Mouse (Mus musculus) heart, postnatal 36 days (tissue): ENCODE measurements at regions not wholly inside any gene's neighbourhood (a gene's known extent, or its start where the extent isn't known, plus 50 kb on each side); places are given as distances from the start of the nearest gene placed in this dataset.

Experiments used
- DNase-seq, 2 experiments: peaks; one replicate each; pipeline ENCODE4 v3.0.0; 2021 to 2022
- intact Hi-C: fragments of 180-260 bp; cut with DNase I; formaldehyde crosslinking; loops from one replicate; pipeline ENCODE4 v1.15.1; 2025

DNA sequence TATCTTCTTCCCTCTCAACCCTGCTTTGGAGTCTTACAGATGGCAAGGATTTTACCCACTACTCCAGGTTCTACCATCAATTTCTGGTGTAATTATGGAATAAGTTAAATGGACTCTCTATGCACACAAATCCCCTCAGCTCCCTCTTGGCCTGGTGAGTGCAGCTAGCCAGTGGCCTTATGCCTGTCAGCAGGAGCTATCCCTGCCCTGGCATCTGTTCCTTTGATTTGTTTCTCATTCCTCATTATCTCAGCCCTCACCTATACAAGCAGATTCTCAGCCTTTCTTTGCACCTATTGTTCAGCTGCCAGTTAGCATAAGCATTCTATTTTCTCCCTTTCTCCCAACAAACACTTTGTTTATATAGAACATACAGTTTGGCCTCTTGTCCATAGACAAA is 150.3 kb downstream of the Rnf152 start:
- intact Hi-C loops = no loop called here

DNA sequence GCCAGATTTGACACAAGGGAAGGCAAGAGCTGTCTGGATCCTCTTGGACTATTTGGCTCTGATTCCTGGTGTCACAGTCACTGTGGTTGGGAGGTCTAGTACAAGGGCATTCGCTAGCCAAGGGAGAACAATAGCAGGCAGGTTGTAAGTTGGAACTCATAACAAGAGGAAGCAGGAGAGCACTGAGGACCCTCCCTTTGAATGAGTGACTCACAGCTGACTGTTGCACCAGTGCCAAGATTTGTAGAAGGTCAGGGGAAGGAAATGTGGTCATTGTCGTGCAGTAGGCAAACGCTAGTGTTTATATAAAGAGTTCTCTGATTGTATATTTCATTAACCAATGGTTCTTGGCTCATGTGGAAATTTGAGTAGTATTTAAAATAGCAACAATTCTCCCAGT is 157.2 kb downstream of the Rnf152 start:
- intact Hi-C loops = loop anchor here (5.0 kb wide), 4 partner anchors 47 to 158 kb away; partner anchors contain the start of gene Rnf152
- peak in 1 of 2 experiments; percentile 27 for DNase-seq

More for the DNA sequence above, 150.3 kb downstream of the Rnf152 start:
- DNase-seq = no peak

- no peak for DNase-seq
- intact Hi-C loops = no loop called here
Observed at GRCm38 (mm10) chr1:105191126-105191525, 165.4 kb downstream of the Rnf152 start.

DNA sequence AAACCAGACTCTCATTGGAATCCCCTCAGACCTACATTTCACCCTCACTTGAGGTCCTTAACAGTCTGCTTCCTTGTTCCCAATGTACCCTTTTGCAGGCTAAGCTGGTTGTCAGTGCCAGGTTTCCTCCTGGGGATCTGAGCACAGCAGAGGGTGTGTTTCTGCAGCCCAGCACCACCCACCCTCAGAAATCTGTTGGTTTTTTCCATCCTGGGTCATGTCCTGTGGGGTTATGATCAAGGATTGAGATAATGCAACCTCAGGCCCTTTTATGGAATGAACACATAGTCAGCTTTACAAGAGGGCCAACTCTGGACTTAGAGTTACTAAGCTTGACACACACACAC is 167.6 kb downstream of the Rnf152 start:
- intact Hi-C loops = no loop called here
- DNase-seq = no peak

GRCm38 (mm10) chr1:105188210-105188919 is 168.1 kb downstream of the Rnf152 start:
- intact Hi-C loops = no loop called here
- DNase-seq = no peak

- intact Hi-C loops = no loop called here
- DNase-seq = no peak
Observed at GRCm38 (mm10) chr1:105184470-105184869, 172.0 kb downstream of the Rnf152 start.

DNA sequence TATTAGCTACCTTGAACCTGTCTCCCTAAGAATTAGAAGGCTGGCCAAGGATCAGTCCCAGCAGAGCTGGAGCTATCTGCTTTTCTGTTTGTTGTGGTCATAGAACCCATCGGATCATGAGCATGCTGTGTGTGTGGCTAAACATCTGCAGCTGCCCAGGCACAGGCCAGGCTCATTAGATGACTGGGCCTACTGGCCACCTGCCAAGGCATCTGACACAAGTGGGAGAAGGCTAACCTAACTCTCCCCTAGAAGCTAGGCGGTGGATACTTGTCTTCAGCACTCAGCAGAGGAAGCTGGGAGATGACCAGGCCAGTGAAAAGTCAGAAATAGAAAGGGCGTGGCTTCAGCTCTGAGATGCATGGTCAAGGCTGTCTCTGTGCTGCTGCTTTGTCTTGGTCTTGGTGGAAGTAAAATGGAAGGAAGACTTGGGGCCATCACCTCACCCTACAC is 177.1 kb downstream of the Rnf152 start:
- peak; percentile 49 for DNase-seq
- intact Hi-C loops = no loop called here

- intact Hi-C loops = no loop called here
Observed at GRCm38 (mm10) chr1:105178773-105179172, 177.7 kb downstream of the Rnf152 start.

GRCm38 (mm10) chr1:105177938-105178337 is 178.6 kb downstream of the Rnf152 start:
- intact Hi-C loops = no loop called here
- no peak for DNase-seq

More at GRCm38 (mm10) chr1:105178773-105179172, 177.7 kb downstream of the Rnf152 start:
- no peak for DNase-seq

DNA sequence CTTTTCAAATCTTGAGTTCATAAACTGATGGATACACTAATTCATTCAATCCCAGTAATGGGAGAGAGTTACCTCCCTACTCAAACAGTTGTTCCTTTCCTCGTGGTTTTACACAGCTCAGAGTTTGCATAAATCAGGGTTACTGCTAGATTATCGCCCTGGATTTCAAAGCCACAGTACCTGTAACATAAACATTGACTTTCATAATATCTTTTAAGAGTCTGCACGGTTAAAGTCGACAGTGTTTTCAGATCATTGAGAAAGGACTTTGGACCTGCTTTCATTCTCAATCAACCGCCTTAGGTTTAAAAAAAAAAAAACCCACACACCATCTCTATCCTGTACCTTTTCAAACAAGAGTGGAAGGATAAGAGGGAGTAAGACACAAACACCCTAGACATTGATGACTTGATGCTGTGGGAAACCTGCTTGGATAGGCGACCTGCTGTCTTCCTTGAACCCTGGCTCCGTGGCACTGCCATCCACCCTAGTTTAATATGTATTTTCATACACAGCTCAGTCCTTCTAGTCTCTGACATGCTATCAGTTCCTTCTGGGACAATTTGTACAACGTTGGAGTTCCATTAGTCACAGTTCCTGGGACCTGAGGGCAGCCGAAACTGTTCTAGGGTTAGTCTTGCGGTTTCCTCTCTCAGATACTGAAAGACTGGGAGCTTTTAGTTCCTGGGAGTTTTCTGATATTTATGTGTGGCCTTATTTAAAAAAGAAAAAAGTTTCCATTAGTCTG is 179.3 kb downstream of the Rnf152 start:
- intact Hi-C loops = no loop called here
- DNase-seq = no peak

DNA sequence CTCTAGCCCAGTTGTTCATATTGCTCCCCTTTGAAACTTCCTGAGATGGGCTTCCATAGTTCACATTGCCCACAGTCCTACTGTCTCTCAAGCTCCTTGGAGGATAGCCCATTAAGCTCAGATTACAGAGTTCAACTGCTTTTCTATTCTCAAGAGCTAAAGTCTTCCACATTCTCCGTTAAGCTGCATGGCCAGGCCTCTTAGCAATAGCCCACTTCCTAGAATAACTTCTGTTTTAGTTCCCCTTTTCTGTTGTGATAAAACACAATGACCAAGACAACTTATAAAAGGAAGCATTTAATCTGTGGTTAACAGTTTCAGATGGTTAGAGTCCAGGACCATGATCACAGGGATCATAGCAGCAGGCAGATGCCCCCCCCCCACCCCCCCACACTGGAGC is 185.5 kb downstream of the Rnf152 start:
- no peak for DNase-seq
- intact Hi-C loops = no loop called here

- intact Hi-C loops = no loop called here
Observed at GRCm38 (mm10) chr1:105170114-105170506, 186.4 kb downstream of the Rnf152 start.

GRCm38 (mm10) chr1:105169455-105170113 is 186.9 kb downstream of the Rnf152 start:
- intact Hi-C loops = no loop called here
- no peak for DNase-seq

More at GRCm38 (mm10) chr1:105170114-105170506, 186.4 kb downstream of the Rnf152 start:
- no peak for DNase-seq

DNA sequence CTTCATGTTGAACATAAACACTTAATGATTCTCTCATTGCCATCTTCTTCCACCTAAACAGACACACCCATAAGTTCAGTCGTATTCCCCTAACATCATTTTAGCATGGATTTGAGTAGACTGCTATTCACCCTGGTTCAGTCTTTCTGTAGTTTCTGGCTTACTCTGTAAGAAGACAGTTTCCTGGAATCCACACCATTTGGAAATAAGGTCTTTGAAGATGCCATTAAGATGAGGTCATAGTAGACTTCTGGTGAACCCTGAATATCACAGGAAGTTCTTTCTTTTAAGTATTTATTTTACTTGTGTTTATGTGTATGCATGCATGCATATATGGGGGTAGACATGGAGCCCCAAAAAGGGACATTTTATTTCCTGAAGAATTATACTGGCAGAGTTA is 187.7 kb downstream of the Rnf152 start:
- intact Hi-C loops = no loop called here

DNA sequence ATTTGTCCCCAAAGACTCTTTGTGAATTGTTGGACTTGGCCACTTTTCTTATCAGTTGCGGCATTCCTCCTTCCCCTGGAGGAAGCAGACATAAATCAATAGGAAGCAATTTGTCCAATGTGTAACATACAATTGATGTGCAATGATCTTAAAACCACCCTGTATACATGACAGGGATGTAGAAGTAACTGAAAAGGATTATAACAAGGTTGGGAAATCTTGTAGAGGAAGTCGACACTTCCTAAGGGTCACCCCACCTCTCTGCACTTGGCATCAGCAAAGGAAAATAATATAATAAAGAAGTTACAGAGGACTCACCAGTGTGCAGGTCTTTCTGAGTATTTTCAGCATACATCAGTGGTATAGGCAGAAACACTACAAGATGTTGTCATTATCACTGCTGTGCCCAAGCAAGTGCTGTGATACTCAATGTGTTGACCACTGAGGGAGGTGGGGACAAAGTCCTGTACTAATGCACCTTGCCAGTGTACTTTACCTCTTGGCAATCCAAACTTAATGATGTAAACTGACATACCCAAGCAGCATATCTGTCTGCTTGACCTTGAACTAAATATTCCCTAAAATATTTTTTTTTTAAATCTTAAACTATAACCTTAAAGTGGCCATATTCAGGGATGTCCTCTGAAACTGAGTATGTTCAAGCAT is 198.9 kb downstream of the Rnf152 start:
- no peak for DNase-seq
- intact Hi-C loops = no loop called here

More for the DNA sequence above, 187.7 kb downstream of the Rnf152 start:
- DNase-seq = no peak

- intact Hi-C loops = loop anchor here (5.0 kb wide), 2 partner anchors 45 to 110 kb away; no protein-coding TSS in a partner anchor
- DNase-seq = no peak
Observed at GRCm38 (mm10) chr1:105152175-105152828, 204.2 kb downstream of the Rnf152 start.

GRCm38 (mm10) chr1:105151466-105151846 is 205.1 kb downstream of the Rnf152 start:
- no peak for DNase-seq

DNA sequence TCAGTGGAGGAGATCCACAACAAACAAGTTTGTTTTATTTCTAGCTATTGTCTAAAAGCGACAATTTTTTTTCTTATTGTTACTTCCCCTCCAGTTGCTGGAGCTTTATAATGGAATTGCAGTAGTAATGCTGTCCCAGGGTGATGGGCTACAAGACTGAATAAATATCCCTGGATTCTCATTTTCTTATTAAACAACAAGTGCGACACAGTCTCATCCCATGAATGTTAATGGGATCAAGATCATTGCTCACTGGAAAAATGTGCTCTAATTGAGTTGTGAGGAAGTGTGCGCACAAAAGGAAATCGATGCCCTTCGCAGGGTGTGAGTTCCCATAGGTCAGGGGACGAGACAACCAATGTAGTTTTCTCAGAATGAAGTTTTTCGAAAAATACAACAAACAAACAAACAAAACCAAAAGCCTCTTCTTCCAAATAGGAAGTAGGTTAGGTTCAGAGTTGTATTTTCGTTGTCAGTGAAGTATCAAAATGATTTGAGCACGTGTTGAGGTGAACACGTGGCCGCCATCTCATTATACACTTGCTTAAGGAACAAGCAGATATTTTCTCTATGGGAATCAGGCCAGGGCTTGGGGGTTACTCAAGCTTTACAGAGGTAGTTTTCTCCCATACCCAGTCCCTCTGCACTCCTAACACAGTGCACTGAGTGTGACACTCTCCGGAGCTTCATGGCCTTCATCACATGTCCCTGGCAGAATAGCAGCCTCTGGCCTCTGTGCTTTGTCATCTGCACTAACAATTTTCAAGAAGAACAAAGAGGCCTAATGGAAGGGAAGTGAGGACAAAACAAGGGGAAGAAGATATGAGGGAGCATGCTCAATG is 205.7 kb downstream of the Rnf152 start:
- DNase-seq = no peak
- intact Hi-C loops = loop anchor here (5.0 kb wide), 2 partner anchors 46 to 111 kb away; no protein-coding TSS in a partner anchor

More at GRCm38 (mm10) chr1:105151466-105151846, 205.1 kb downstream of the Rnf152 start:
- intact Hi-C loops = loop anchor here (5.0 kb wide), 2 partner anchors 46 to 111 kb away; no protein-coding TSS in a partner anchor

DNA sequence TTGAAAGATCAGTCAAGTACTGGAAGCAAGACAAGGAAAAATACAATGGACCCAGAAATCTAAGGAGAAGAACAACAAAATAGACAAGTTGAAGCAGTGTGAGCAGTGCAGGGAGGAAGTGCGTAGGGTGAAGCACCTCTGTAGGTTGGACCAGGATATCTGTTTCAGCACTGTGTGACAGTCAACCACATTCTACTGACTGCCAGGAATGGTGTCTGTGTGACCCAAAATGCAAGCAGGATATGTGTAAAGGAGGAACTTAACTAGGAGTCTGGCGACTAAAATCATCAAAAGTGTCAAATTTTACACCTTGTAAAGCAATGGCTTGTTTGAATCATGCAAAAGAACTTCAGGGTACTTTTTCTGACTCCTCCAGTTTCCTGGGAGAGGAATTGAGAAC is 207.7 kb downstream of the Rnf152 start:
- no peak for DNase-seq
- intact Hi-C loops = no loop called here
